Mouse (Mus musculus) forebrain, embryonic 11.5 days (tissue): ENCODE data around the gene Dcp1a. TPM values are rescaled to one million over a fixed set of nuclear protein-coding genes. Genes with fewer than 3 reads are reported as not detected.

ENCODE experiments used
- ATAC-seq: fragments of 200-750 bp; cut with Nextera tagmentation; replicated peaks from 2 replicates; pipeline ENCODE4 v1.8.0; 2017; ENCODE audit warnings: moderate TSS enrichment; ENCODE audit not compliant: low FRiP score
- DNase-seq: peaks from one replicate; pipeline ENCODE4 v3.0.0-alpha.2; 2017; ENCODE audit warnings: low spot score
- H3K27ac ChIP-seq: fragments of 300-500 bp; sonication (generic); 2 replicates; pipeline ENCODE4 v1.5.1; 2014; ENCODE audit warnings: low read depth, low read length
- H3K27me3 ChIP-seq: fragments of 300-500 bp; sonication (generic); 2 replicates; pipeline ENCODE4 v1.6.1; 2014; ENCODE audit warnings: mild to moderate bottlenecking, low read length, mixed read lengths; ENCODE audit not compliant: control insufficient read depth, insufficient read depth
- H3K36me3 ChIP-seq: fragments of 300-500 bp; sonication (generic); 2 replicates; pipeline ENCODE4 v1.6.1; 2014; ENCODE audit warnings: mild to moderate bottlenecking, low read length, moderate library complexity, mixed read lengths; ENCODE audit not compliant: control insufficient read depth, insufficient read depth
- H3K4me1 ChIP-seq: fragments of 300-500 bp; sonication (generic); replicated peaks from 2 replicates; pipeline ENCODE4 v1.6.1; 2014; ENCODE audit warnings: low read length, mixed read lengths; ENCODE audit not compliant: control insufficient read depth, insufficient read depth
- H3K4me2 ChIP-seq: fragments of 300-500 bp; sonication (generic); 2 replicates; pipeline ENCODE4 v1.6.1; 2014; ENCODE audit warnings: low read depth, mild to moderate bottlenecking, low read length, moderate library complexity, mixed read lengths; ENCODE audit not compliant: severe bottlenecking
- H3K4me3 ChIP-seq: fragments of 300-500 bp; sonication (generic); 2 replicates; pipeline ENCODE4 v1.5.1; 2014; ENCODE audit warnings: low read depth, low read length
- H3K9ac ChIP-seq: fragments of 300-500 bp; sonication (generic); 2 replicates; pipeline ENCODE4 v1.6.1; 2014; ENCODE audit warnings: low read length
- H3K9me3 ChIP-seq: fragments of 300-500 bp; sonication (generic); 2 replicates; pipeline ENCODE4 v1.6.1; 2016; ENCODE audit warnings: low read length, mixed read lengths; ENCODE audit not compliant: control insufficient read depth
- WGBS: fragments of 180-500 bp; shearing (Covaris S2); extraction: QIAGEN DNeasy Blood & Tissue Kit; methylation state at CpG from one replicate; pipeline ENCODE4 v1.1.7; 2014; 5-methylcytosine and 5-hydroxymethylcytosine counted together
- polyA plus RNA-seq: library from polyadenylated mRNA; unstranded; fragments of >200 nt; fragmentation: Nextera tagmentation; extraction: Ambion mirVana; gene quantifications from 2 replicates; pipeline ENCODE4 v1.2.1, GENCODE M21; 2014

The Dcp1a gene
- polyA plus RNA-seq, 1 experiment from 2014 or later = 34.6 TPM

GRCm38 (mm10) chr14:30557730-30558129 lies 78.4 kb downstream of the Dcp1a start:
- no peak overlapping the region for H3K9ac ChIP-seq
- H3K36me3 ChIP-seq = peaks cover 18% of the 10 kb centered on the region
- H3K4me2 ChIP-seq = no peak overlapping the region
- ATAC-seq (no peak), DNase-seq (no peak)
- no peaks in the 10 kb centered on the region; the same call in 1 of the 2 replicates for H3K4me1 ChIP-seq
- H3K27me3 ChIP-seq = no peaks in the 10 kb centered on the region
- no peak overlapping the region for H3K4me3 ChIP-seq
- H3K9me3 ChIP-seq = no peaks in the 10 kb centered on the region
- no peak overlapping the region for H3K27ac ChIP-seq
- WGBS = 92% methylated on average over 9 of the region's 9 CpGs

GRCm38 (mm10) chr14:30559321-30559850 lies 80.1 kb downstream of the Dcp1a start:
- WGBS = 91% methylated on average over 17 of the region's 17 CpGs
- H3K27me3 ChIP-seq = no peaks in the 10 kb centered on the region
- H3K4me3 ChIP-seq = no peak overlapping the region
- DNase-seq (no peak), ATAC-seq (no peak)
- H3K9me3 ChIP-seq = no peaks in the 10 kb centered on the region
- H3K27ac ChIP-seq = no peak overlapping the region
- no peaks in the 10 kb centered on the region; the same call in 1 of the 2 replicates for H3K4me1 ChIP-seq
- H3K36me3 ChIP-seq = peaks cover 16% of the 10 kb centered on the region
- H3K9ac ChIP-seq = no peak overlapping the region
- H3K4me2 ChIP-seq = no peak overlapping the region

GRCm38 (mm10) chr14:30560803-30561389 lies 81.6 kb downstream of the Dcp1a start:
- WGBS = 94% methylated on average over 13 of the region's 13 CpGs
- no peaks in the 10 kb centered on the region; the same call in 1 of the 2 replicates for H3K4me1 ChIP-seq
- no peak overlapping the region for H3K9ac ChIP-seq
- no peak overlapping the region for H3K27ac ChIP-seq
- no peak for DNase-seq
- H3K4me3 ChIP-seq = no peak overlapping the region
- H3K4me2 ChIP-seq = no peak overlapping the region
- H3K27me3 ChIP-seq = no peaks in the 10 kb centered on the region
- no peak for ATAC-seq
- H3K36me3 ChIP-seq = peaks cover 21% of the 10 kb centered on the region
- H3K9me3 ChIP-seq = no peaks in the 10 kb centered on the region

- H3K27ac ChIP-seq = 0 out of 2 replicates have a peak overlapping the region, but pooled peaks have one; percentile 31
- H3K36me3 ChIP-seq = peaks cover 21% of the 10 kb centered on the region
- WGBS = 87% methylated on average over 14 of the region's 14 CpGs
- no peak for DNase-seq
- 0 out of 2 replicates have a peak, but pooled peaks have one; percentile 39 for ATAC-seq
- no peaks in the 10 kb centered on the region for H3K27me3 ChIP-seq
- no peak overlapping the region for H3K4me3 ChIP-seq
- H3K9ac ChIP-seq = no peak overlapping the region
- no peak overlapping the region for H3K4me2 ChIP-seq
- H3K9me3 ChIP-seq = no peaks in the 10 kb centered on the region
- no peaks in the 10 kb centered on the region for H3K4me1 ChIP-seq
These were observed 82.3 kb downstream of the Dcp1a start for GRCm38 (mm10) chr14:30561470-30562187.

GRCm38 (mm10) chr14:30562343-30562742 lies 83.0 kb downstream of the Dcp1a start:
- Histone ChIP-seq H3K9ac (no peak overlapping the region), H3K36me3 (peaks cover 24% of the 10 kb centered on the region), H3K4me1 (no peaks in the 10 kb centered on the region), H3K9me3 (no peaks in the 10 kb centered on the region), H3K4me3 (no peak overlapping the region), H3K27me3 (no peaks in the 10 kb centered on the region), H3K4me2 (no peak overlapping the region), H3K27ac (no peak overlapping the region)
- DNase-seq (no peak), ATAC-seq (no peak)

- Histone ChIP-seq H3K27ac (no peak overlapping the region), H3K9me3 (no peaks in the 10 kb centered on the region), H3K27me3 (no peaks in the 10 kb centered on the region), H3K4me1 (no peaks in the 10 kb centered on the region), H3K9ac (no peak overlapping the region), H3K4me2 (no peak overlapping the region), H3K36me3 (peaks cover 27% of the 10 kb centered on the region), H3K4me3 (no peak overlapping the region)
- ATAC-seq (no peak), DNase-seq (no peak)
- WGBS = 94% methylated on average over 2 of the region's 2 CpGs
These were observed 85.1 kb downstream of the Dcp1a start for GRCm38 (mm10) chr14:30564451-30564850.

GRCm38 (mm10) chr14:30566317-30566716 lies 87.0 kb downstream of the Dcp1a start:
- no peaks in the 10 kb centered on the region for H3K4me1 ChIP-seq
- peaks cover 24% of the 10 kb centered on the region for H3K36me3 ChIP-seq
- H3K9ac ChIP-seq = no peak overlapping the region
- DNase-seq (no peak), ATAC-seq (no peak)
- H3K27ac ChIP-seq = no peak overlapping the region
- H3K4me2 ChIP-seq = no peak overlapping the region
- no peaks in the 10 kb centered on the region for H3K9me3 ChIP-seq
- 95% methylated on average over 6 of the region's 6 CpGs for WGBS
- no peaks in the 10 kb centered on the region for H3K27me3 ChIP-seq
- no peak overlapping the region for H3K4me3 ChIP-seq

- Histone ChIP-seq H3K4me1 (no peaks in the 10 kb centered on the region), H3K9ac (no peak overlapping the region), H3K27me3 (no peaks in the 10 kb centered on the region), H3K36me3 (peaks cover 27% of the 10 kb centered on the region), H3K4me2 (no peak overlapping the region), H3K27ac (no peak overlapping the region), H3K4me3 (no peak overlapping the region), H3K9me3 (no peaks in the 10 kb centered on the region)
- ATAC-seq = no peak
- 92% methylated on average over 9 of the region's 9 CpGs for WGBS
- DNase-seq = no peak
These were observed 88.7 kb downstream of the Dcp1a start for GRCm38 (mm10) chr14:30568016-30568415.
